Mouse (Mus musculus) limb, embryonic 10.5 days (tissue): Measurements from ENCODE around the gene Fads2. TPM values are rescaled to one million over a fixed set of nuclear protein-coding genes. Genes with fewer than 3 reads are reported as not detected.
"Not testable (repeated sequence)": the region's sequence is repeated elsewhere in the genome, so short reads cannot be mapped to it uniquely, and the experiment has no call there.

ENCODE experiments used
- DNase-seq: peaks from one replicate; pipeline ENCODE4 v3.0.0-alpha.2; 2017; ENCODE audit warnings: low spot score
- H3K27ac ChIP-seq: fragments of 300-500 bp; sonication (generic); 2 replicates; pipeline ENCODE4 v1.5.1; 2016; ENCODE audit warnings: mild to moderate bottlenecking
- H3K27me3 ChIP-seq: fragments of 300-500 bp; sonication (generic); 2 replicates; pipeline ENCODE4 v1.6.1; 2016; ENCODE audit warnings: low read depth, mild to moderate bottlenecking; ENCODE audit not compliant: poor library complexity, severe bottlenecking
- H3K36me3 ChIP-seq: fragments of 300-500 bp; sonication (generic); 2 replicates; pipeline ENCODE4 v1.6.1; 2016; ENCODE audit warnings: mild to moderate bottlenecking, moderate library complexity
- H3K4me1 ChIP-seq: fragments of 300-500 bp; sonication (generic); 2 replicates; pipeline ENCODE4 v1.6.1; 2016
- H3K4me3 ChIP-seq: fragments of 300-500 bp; sonication (generic); 2 replicates; pipeline ENCODE4 v1.5.1; 2016; ENCODE audit warnings: mild to moderate bottlenecking, moderate library complexity
- H3K9me3 ChIP-seq: fragments of 300-500 bp; sonication (generic); replicated peaks from 2 replicates; pipeline ENCODE4 v1.6.1; 2016; ENCODE audit warnings: mild to moderate bottlenecking
- WGBS: fragments of 180-500 bp; shearing (Covaris S2); methylation state at CpG from one replicate; pipeline ENCODE4 v1.1.7; 2016; 5-methylcytosine and 5-hydroxymethylcytosine counted together
- polyA plus RNA-seq: library from polyadenylated mRNA; unstranded; fragments of >200 nt; fragmentation: Nextera tagmentation; extraction: Ambion mirVana; gene quantifications from 2 replicates; pipeline ENCODE4 v1.2.1, GENCODE M21; 2016

The Fads2 gene
- 158 TPM in 2 replicates for polyA plus RNA-seq

DNA sequence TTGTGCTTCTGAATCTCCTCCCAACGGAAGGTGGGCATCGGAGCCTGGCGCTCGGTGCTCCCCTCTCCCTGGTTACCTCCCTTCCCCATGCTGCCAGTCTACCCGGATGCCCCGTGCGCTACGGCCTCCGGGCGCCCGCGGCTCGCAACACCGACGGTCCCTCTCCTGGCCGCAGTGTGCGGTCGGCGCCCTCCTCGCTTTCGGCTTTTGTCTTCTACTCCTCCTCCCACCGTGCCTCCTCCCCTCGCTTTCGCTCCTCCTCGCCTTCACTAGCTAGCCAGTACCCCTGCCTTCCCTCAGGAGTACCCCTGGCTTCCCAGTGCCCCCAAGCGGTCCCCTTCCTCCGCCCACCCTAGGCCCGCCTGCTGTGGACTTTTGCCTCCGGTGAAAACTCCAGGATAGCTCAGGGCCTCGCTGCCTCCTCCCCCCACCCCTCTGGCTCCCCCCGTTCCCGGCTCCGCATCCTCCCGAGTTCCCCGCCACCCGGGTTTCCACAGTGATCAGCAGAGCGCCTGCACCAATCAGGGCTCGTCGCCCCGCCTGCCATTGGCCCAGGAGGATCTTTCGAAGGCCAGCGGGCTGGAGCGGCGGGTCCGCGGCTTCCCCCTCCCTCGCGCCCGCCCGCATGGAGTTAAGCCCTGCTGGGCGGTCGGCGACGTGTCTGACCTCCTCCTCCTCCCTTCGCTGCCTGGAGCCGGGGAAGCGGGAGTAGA is at the start of gene Fads2:
TSS of gene Fads2 (minus strand) at position 406 of the 713 bp plus-strand sequence.
- Histone ChIP-seq H3K4me3 (peak within 1 kb of the TSS; percentile 83), H3K36me3 (peaks cover 34% of the 10 kb centered on the region), H3K4me1 (peaks cover 41% of the 10 kb centered on the region), H3K27ac (peak within 1 kb of the TSS; percentile 96), H3K27me3 (no peaks in the 10 kb centered on the region), H3K9me3 (no peaks in the 10 kb centered on the region)
- DNase-seq: peak; percentile 96
- under 1% methylated on average over 55 of the region's 57 CpGs for WGBS

- H3K27me3 ChIP-seq: no peaks in the 10 kb centered on the region
- no peaks in the 10 kb centered on the region for H3K36me3 ChIP-seq
- H3K27ac ChIP-seq: no peak overlapping the region
- 55% methylated on average over 3 of the region's 3 CpGs for WGBS
- H3K4me1 ChIP-seq: 0 out of 2 replicates have a peak, but pooled peaks cover 3% of the 10 kb centered on the region
- H3K4me3 ChIP-seq: no peak overlapping the region
- no peak for DNase-seq
- H3K9me3 ChIP-seq: no peaks in the 10 kb centered on the region
Measured at GRCm38 (mm10) chr19:10149189-10149588, 47.6 kb upstream of the Fads2 start.

GRCm38 (mm10) chr19:10148555-10148954 is 47.0 kb upstream of the Fads2 start:
- no peak overlapping the region for H3K27ac ChIP-seq
- H3K4me3 ChIP-seq: no peak overlapping the region
- WGBS: 83% methylated on average over 6 of the region's 6 CpGs
- DNase-seq: no peak
- no peaks in the 10 kb centered on the region for H3K36me3 ChIP-seq
- no peaks in the 10 kb centered on the region for H3K9me3 ChIP-seq
- no peaks in the 10 kb centered on the region for H3K27me3 ChIP-seq
- H3K4me1 ChIP-seq: 0 out of 2 replicates have a peak, but pooled peaks cover 3% of the 10 kb centered on the region

DNA sequence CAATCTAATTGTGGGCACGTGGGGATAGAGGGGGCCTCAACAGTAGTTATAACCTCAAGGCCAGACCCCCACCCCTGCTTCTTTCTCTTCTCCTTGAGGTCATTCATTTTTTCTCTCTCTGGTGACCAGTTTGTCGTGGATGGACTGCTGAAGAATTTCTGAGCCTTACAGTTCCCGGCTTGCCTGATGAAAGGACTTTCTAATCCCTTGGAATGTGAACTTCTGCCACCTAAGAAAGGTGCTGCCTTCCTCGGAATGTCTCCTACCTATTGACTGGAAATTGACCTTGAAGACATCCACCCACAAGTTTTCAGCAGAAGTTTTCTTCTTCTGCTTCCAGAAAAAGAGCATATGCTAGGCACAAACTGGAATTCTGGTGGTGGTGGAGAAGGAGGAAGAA is 42.9 kb upstream of the Fads2 start:
- WGBS: 62% methylated on average over 4 of the region's 4 CpGs
- Histone ChIP-seq H3K27me3 (no peaks in the 10 kb centered on the region), H3K4me1 (0 out of 2 replicates have a peak, but pooled peaks cover 3% of the 10 kb centered on the region), H3K4me3 (no peak overlapping the region), H3K36me3 (no peaks in the 10 kb centered on the region), H3K9me3 (no peaks in the 10 kb centered on the region), H3K27ac (no peak overlapping the region)
- DNase-seq: peak; percentile 7

GRCm38 (mm10) chr19:10143667-10144066 is 42.1 kb upstream of the Fads2 start:
- Histone ChIP-seq H3K36me3 (no peaks in the 10 kb centered on the region), H3K27me3 (no peaks in the 10 kb centered on the region), H3K27ac (no peak overlapping the region), H3K9me3 (no peaks in the 10 kb centered on the region), H3K4me3 (no peak overlapping the region), H3K4me1 (no peaks in the 10 kb centered on the region)
- 74% methylated on average over 2 of the region's 2 CpGs for WGBS
- DNase-seq: peak; percentile 17

DNA sequence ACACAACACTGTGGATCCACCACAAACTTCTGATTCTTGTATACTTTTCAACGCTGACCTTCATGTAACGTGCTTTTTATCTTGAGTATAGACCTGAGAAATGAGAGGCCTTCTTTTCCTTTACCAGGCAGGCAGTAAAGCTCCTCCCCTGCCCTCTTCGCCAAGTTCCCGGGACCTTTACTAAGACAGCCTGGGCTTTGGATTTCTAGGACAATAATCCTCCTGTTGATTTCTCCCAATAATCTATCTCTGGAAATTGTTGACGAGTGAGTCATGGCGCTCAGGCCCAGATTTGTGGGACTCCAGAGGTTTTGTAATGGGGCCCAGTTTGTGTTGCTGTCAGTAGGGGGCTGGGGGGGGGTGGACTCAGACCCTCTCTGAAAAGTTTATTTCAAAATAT is 38.2 kb upstream of the Fads2 start:
- Histone ChIP-seq H3K36me3 (no peaks in the 10 kb centered on the region), H3K27ac (no peak overlapping the region), H3K4me3 (no peak overlapping the region), H3K9me3 (no peaks in the 10 kb centered on the region), H3K4me1 (no peaks in the 10 kb centered on the region), H3K27me3 (no peaks in the 10 kb centered on the region)
- peak; percentile 18 for DNase-seq
- 90% methylated on average over 6 of the region's 6 CpGs for WGBS

DNA sequence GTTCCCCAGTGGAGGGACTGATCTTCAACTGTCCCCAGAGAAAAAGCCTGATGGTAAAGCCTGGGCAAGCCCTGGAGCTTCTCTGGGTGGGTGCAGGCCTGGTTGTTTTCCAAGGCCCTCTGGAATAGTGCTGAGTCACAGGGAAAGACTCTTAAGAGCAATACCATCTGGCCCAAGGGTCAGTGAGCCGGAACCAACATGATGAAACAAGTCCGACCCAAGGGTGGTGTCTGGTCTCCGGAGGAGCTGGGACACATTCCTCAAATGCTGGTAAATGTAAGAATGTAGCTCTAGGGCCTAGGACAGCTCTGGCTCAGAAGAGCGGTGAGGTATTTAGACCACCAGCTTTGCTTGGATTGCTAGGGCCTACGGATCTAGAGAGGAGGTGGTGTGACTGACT is 35.9 kb upstream of the Fads2 start:
- H3K27me3 ChIP-seq: no peaks in the 10 kb centered on the region
- H3K4me3 ChIP-seq: no peak overlapping the region
- no peaks in the 10 kb centered on the region for H3K9me3 ChIP-seq
- H3K36me3 ChIP-seq: no peaks in the 10 kb centered on the region
- no peaks in the 10 kb centered on the region for H3K4me1 ChIP-seq
- peak; percentile 16 for DNase-seq
- WGBS: 84% methylated on average over 5 of the region's 5 CpGs
- H3K27ac ChIP-seq: no peak overlapping the region

- DNase-seq: peak; percentile 23
- no peaks in the 10 kb centered on the region for H3K9me3 ChIP-seq
- H3K4me1 ChIP-seq: no peaks in the 10 kb centered on the region
- H3K27ac ChIP-seq: no peak overlapping the region
- H3K27me3 ChIP-seq: no peaks in the 10 kb centered on the region
- H3K4me3 ChIP-seq: no peak overlapping the region
- H3K36me3 ChIP-seq: no peaks in the 10 kb centered on the region
- WGBS: 54% methylated on average over 2 of the region's 2 CpGs
Measured at GRCm38 (mm10) chr19:10134692-10135091, 33.1 kb upstream of the Fads2 start.

- not testable (repeated sequence) for H3K27me3 ChIP-seq, H3K4me1 ChIP-seq, H3K36me3 ChIP-seq, H3K27ac ChIP-seq, H3K4me3 ChIP-seq, H3K9me3 ChIP-seq
- peak; percentile 8 for DNase-seq
- 79% methylated on average over 7 of the region's 7 CpGs for WGBS
Measured at GRCm38 (mm10) chr19:10129547-10129946, 28.0 kb upstream of the Fads2 start.

GRCm38 (mm10) chr19:10126479-10127250 is 25.1 kb upstream of the Fads2 start:
- Histone ChIP-seq H3K4me1 (peaks cover 5% of the 10 kb centered on the region; the same call in 1 of the 2 replicates), H3K36me3 (no peaks in the 10 kb centered on the region), H3K27ac (no peak overlapping the region), H3K9me3 (no peaks in the 10 kb centered on the region), H3K27me3 (no peaks in the 10 kb centered on the region), H3K4me3 (no peak overlapping the region)
- DNase-seq: no peak
- WGBS: 53% methylated on average over 5 of the region's 5 CpGs

- Histone ChIP-seq H3K4me1 (peaks cover 5% of the 10 kb centered on the region; the same call in 1 of the 2 replicates), H3K4me3 (no peak overlapping the region), H3K36me3 (no peaks in the 10 kb centered on the region), H3K9me3 (no peaks in the 10 kb centered on the region), H3K27ac (no peak overlapping the region), H3K27me3 (no peaks in the 10 kb centered on the region)
- WGBS: 87% methylated on average over 7 of the region's 7 CpGs
- no peak for DNase-seq
Measured at GRCm38 (mm10) chr19:10123892-10124634, 22.5 kb upstream of the Fads2 start.

- Histone ChIP-seq H3K36me3 (no peaks in the 10 kb centered on the region), H3K4me3 (no peak overlapping the region), H3K27ac (no peak overlapping the region), H3K27me3 (no peaks in the 10 kb centered on the region), H3K4me1 (peaks cover 5% of the 10 kb centered on the region; the same call in 1 of the 2 replicates), H3K9me3 (no peaks in the 10 kb centered on the region)
- DNase-seq: no peak
- WGBS: 78% methylated on average over 5 of the region's 5 CpGs
Measured at GRCm38 (mm10) chr19:10122021-10122631, 20.6 kb upstream of the Fads2 start.
